18 mouse cellular contexts compared by ENCODE assay signal in the genomic region with DNA sequence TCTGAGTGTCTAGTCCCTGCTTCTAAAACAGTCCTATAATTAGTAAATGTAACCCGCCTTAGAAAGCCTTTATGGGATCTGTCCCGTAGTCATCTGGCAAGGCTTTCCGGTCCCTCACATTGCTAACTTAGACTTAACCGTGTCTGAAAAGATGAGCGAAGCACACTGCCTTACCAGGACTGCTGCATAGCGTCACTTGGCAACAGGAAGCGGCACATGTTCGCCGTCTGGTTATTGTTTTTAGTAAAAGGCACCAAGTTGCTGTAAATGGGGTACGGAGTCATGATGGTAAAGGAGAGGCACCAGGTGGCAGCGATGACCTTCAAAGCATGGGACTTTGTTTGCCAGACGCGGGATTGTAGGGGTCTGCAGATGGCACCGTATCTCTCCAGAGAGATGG. TPM values are rescaled to one million over a fixed set of nuclear protein-coding genes. Genes with fewer than 3 reads are reported as not detected.
A peak's percentile ranks its signal among the peaks of the same experiment; 100 is the strongest.
DNase-seq lines count a peak whose midpoint lies in the region.
"Had no signal": no experiment of that assay in that cellular context is flagged by ENCODE, and none has a peak within 500 bp of the region (broad histone marks: within the 10 kb centered on the region; RNA-seq: fewer than 3 reads in every experiment).

No protein-coding gene starts in this region.

- DNase-seq in heart, adult 11 months, result peak; percentile 77
- DNase-seq in heart, adult 8-10 months (ENCODE audit: low spot score), result no peak
- peak; percentile 27 for DNase-seq in right cerebral cortex, postnatal 25 days
- DNase-seq in right cerebral cortex, postnatal 36 days (ENCODE audit: low spot score in 2 of 2), result no peak
- peak; percentile 44 to 49 for DNase-seq in layer of hippocampus, postnatal 14 days (ENCODE audit: low spot score in 2 of 2)
- no peak for DNase-seq in lung, postnatal 14 days
- no peak for DNase-seq in embryo, embryonic 10 days (ENCODE audit: low spot score)
- DNase-seq: adrenal gland, postnatal 10 days; cerebellum, adult 18-20 months; cerebellum, postnatal 25 days; gastrocnemius, postnatal 10 days; kidney, adult 8-10 months; liver; lung, embryonic 14.5 days; retina, postnatal 1 day had no signal

RNA-seq across cellular contexts. Expression of a gene that starts 4.8 kb away (rescaled TPM):
- total RNA-seq in heart, adult 8-10 months (2022), result not detected
- under 1 TPM; 0.12 to 0.14 TPM for total RNA-seq in layer of hippocampus, postnatal 14 days (2021)
- total RNA-seq: gastrocnemius, postnatal 10 days; heart, postnatal 25 days; megakaryocyte progenitor cell, adult 5-6 weeks; MEL had no signal

Comparison
In these comparisons a context has a peak if more than half of its experiments do, and no peak if none do; other contexts are left out.
1. DNase-seq: peak in heart, adult 11 months (single experiment), right cerebral cortex, postnatal 25 days (single experiment) and layer of hippocampus, postnatal 14 days (2 of 2); none in heart, adult 8-10 months (single experiment), right cerebral cortex, postnatal 36 days (0 of 2), lung, postnatal 14 days (single experiment) and embryo, embryonic 10 days (single experiment).